Mouse (Mus musculus) kidney, adult 11 months (tissue): ENCODE measurements around the gene Olfr493.

Experiments
- DNase-seq: peaks from one replicate; pipeline ENCODE4 v3.0.0; 2022

Olfr493 gene

GRCm38 (mm10) chr7:108346879-108347278 is at the start of gene Olfr493:
Gene Olfr493, minus strand, starts transcription at chr7:108346979.
- no peak for DNase-seq

GRCm38 (mm10) chr7:108392867-108393266 is 46.1 kb upstream of the Olfr493 start, which contains the start of gene Olfr495:
Gene Olfr495, plus strand, starts transcription at chr7:108393167.
- DNase-seq: no peak

- no peak for DNase-seq
Observed at GRCm38 (mm10) chr7:108365035-108365434, 18.3 kb upstream of the Olfr493 start, which contains the start of gene Olfr494. Gene Olfr494, plus strand, starts transcription at chr7:108365335.

GRCm38 (mm10) chr7:108323574-108323973 is 23.2 kb downstream of the Olfr493 start, which contains the start of gene Olfr492:
Gene Olfr492, minus strand, starts transcription at chr7:108323674.
- DNase-seq: no peak

- DNase-seq: no peak
Observed at GRCm38 (mm10) chr7:108313151-108313550, 33.6 kb downstream of the Olfr493 start, which contains the start of gene Olfr491. Gene Olfr491, plus strand, starts transcription at chr7:108313451.
